Mouse (Mus musculus) olfactory bulb, adult 2 months (tissue): ENCODE results near the gene Nhp2.

Experiments
- CTCF ChIP-seq: fragments of 200-500 bp; IDR thresholded peaks from 2 replicates; pipeline ENCODE4 v1.5.1; 2012; ENCODE audit warnings: low read depth, mild to moderate bottlenecking, low read length, moderate library complexity; ENCODE audit not compliant: insufficient read depth
- POLR2A ChIP-seq: fragments of 200-500 bp; IDR thresholded peaks from 2 replicates; pipeline ENCODE4 v1.6.1; 2012; ENCODE audit warnings: mild to moderate bottlenecking, low read depth, low read length, moderate library complexity; ENCODE audit not compliant: insufficient read depth

- no peak for TF ChIP-seq CTCF
- no peak for TF ChIP-seq POLR2A
Observed at GRCm38 (mm10) chr11:51594715-51595350, 24.7 kb upstream of the Nhp2 start.
